Mouse (Mus musculus): ENCODE data around the gene Gdap2. TPM values are rescaled to one million over a fixed set of nuclear protein-coding genes. Genes with fewer than 3 reads are reported as not detected.

Gdap2 gene
- polyA plus RNA-seq, 1 experiment from 2014 or later: 40.5 TPM

GRCm38 (mm10) chr3:100189861-100190260 is 27.7 kb downstream of the Gdap2 start:
- no peaks in the 10 kb centered on the region for H3K9me3 ChIP-seq
- no peak overlapping the region for H3K4me2 ChIP-seq (replicated peaks)
- 82% methylated on average over 11 of the region's 11 CpGs for WGBS
- H3K27ac ChIP-seq: no peak overlapping the region
- H3K27me3 ChIP-seq: no peaks in the 10 kb centered on the region
- no peaks in the 10 kb centered on the region for H3K4me1 ChIP-seq (replicated peaks)
- H3K9ac ChIP-seq (replicated peaks): no peak overlapping the region
- H3K4me3 ChIP-seq (replicated peaks): no peak overlapping the region
- H3K36me3 ChIP-seq: peaks cover 65% of the 10 kb centered on the region
- peak; percentile 78 for ATAC-seq

GRCm38 (mm10) chr3:100194210-100194609 is 32.0 kb downstream of the Gdap2 start:
- no peak overlapping the region for H3K27ac ChIP-seq
- H3K9ac ChIP-seq (replicated peaks): no peak overlapping the region
- 76% methylated on average over 5 of the region's 5 CpGs for WGBS
- no peak overlapping the region for H3K4me2 ChIP-seq (replicated peaks)
- H3K36me3 ChIP-seq: peaks cover 59% of the 10 kb centered on the region
- no peaks in the 10 kb centered on the region for H3K27me3 ChIP-seq
- ATAC-seq: no peak
- no peak overlapping the region for H3K4me3 ChIP-seq (replicated peaks)
- no peaks in the 10 kb centered on the region for H3K4me1 ChIP-seq (replicated peaks)
- no peaks in the 10 kb centered on the region for H3K9me3 ChIP-seq

DNA sequence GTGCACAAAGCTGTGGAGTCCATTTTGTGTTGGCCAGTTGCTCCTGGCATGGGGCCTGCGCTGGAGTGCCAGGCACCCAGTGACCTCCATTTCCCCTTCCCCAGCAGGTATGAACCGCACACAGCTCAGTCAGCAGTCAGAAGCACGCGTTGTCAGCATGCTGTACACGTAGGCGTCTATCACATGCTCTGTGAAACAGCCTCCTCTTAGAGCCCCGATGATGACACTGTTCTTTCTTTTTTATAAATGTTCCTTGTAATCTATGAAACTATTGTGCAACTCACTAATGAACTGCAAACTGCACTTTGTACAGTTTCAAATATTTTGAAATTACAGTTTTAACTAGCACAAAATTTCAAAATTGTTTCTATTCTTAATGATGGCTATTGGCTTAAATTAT is 39.4 kb downstream of the Gdap2 start:
- WGBS: 96% methylated on average over 7 of the region's 7 CpGs
- peaks cover 73% of the 10 kb centered on the region for H3K36me3 ChIP-seq
- no peaks in the 10 kb centered on the region for H3K4me1 ChIP-seq (replicated peaks)
- H3K9ac ChIP-seq (replicated peaks): no peak overlapping the region
- H3K4me3 ChIP-seq (replicated peaks): no peak overlapping the region
- no peak overlapping the region for H3K4me2 ChIP-seq (replicated peaks)
- ATAC-seq: no peak
- H3K27me3 ChIP-seq: no peaks in the 10 kb centered on the region
- H3K27ac ChIP-seq: no peak overlapping the region
- H3K9me3 ChIP-seq: no peaks in the 10 kb centered on the region

- no peaks in the 10 kb centered on the region for H3K27me3 ChIP-seq
- H3K27ac ChIP-seq: no peak overlapping the region
- peaks cover 49% of the 10 kb centered on the region for H3K36me3 ChIP-seq
- H3K9me3 ChIP-seq: no peaks in the 10 kb centered on the region
- ATAC-seq: no peak
- H3K9ac ChIP-seq (replicated peaks): no peak overlapping the region
- no peak overlapping the region for H3K4me2 ChIP-seq (replicated peaks)
- no peaks in the 10 kb centered on the region for H3K4me1 ChIP-seq (replicated peaks)
- 63% methylated on average over 1 of the region's 1 CpGs for WGBS
- no peak overlapping the region for H3K4me3 ChIP-seq (replicated peaks)
Observed at GRCm38 (mm10) chr3:100206973-100207372, 44.8 kb downstream of the Gdap2 start.

GRCm38 (mm10) chr3:100215469-100215868 is 53.3 kb downstream of the Gdap2 start:
- Histone ChIP-seq H3K4me3 (replicated peaks) (no peak overlapping the region), H3K4me1 (replicated peaks) (no peaks in the 10 kb centered on the region), H3K4me2 (replicated peaks) (no peak overlapping the region), H3K36me3 (no peaks in the 10 kb centered on the region), H3K27ac (no peak overlapping the region), H3K27me3 (no peaks in the 10 kb centered on the region), H3K9me3 (no peaks in the 10 kb centered on the region), H3K9ac (replicated peaks) (no peak overlapping the region)
- ATAC-seq: no peak
- WGBS: 89% methylated on average over 5 of the region's 5 CpGs

DNA sequence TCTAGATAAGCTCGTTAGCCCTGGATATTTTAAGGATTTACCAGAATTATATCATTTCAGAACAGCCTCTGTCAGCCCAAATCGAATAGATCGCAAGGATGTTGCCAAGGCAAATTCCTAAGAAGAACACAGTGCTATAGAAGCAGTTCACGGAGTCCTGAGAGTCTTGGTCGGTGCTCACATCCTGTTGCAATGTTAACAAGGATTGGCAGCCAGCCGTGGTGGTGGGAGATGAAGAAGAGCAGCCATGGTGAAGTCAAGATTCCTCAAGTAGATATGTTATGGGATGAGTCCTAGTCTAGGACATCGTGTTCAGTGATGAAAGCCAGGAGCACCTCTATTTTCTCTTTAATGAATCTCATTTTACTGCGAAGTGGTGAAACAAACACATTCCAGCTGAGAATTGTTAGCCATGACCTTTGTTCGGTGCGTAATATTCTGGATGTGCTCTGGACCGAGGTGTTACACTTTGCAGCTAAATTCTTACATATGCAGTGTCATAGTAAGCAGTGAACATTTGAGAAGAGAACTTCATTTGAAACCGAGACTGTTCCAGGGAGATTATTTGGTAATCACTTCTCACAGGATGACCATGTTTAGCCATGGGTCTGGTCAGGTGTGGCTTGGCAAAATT is 63.3 kb downstream of the Gdap2 start:
- no peak for ATAC-seq
- H3K4me1 ChIP-seq (replicated peaks): no peaks in the 10 kb centered on the region
- no peak overlapping the region for H3K4me3 ChIP-seq (replicated peaks)
- 91% methylated on average over 12 of the region's 12 CpGs for WGBS
- H3K36me3 ChIP-seq: no peaks in the 10 kb centered on the region
- H3K27me3 ChIP-seq: no peaks in the 10 kb centered on the region
- no peak overlapping the region for H3K9ac ChIP-seq (replicated peaks)
- H3K27ac ChIP-seq: no peak overlapping the region
- H3K9me3 ChIP-seq: no peaks in the 10 kb centered on the region
- no peak overlapping the region for H3K4me2 ChIP-seq (replicated peaks)

DNA sequence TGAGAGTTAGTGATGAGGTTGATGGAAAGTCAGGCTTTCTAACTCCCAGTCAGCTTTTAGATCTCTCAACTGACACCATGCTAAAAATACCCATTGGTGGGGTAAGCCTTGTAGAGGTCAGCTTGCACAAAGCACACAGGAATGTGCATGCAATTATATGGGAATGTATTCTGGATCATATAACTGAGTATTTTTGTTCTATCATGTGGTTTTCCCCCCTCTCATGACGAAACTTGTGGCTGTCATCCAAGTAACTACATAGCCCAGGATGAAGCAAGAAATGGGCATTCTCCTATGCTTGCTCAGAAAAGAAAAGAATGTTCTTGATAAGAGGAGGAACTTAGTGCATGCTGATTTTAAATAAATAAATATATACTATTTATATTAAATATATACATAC is 65.3 kb downstream of the Gdap2 start:
- no peak overlapping the region for H3K4me2 ChIP-seq (replicated peaks)
- H3K36me3 ChIP-seq: no peaks in the 10 kb centered on the region
- ATAC-seq: no peak
- H3K27me3 ChIP-seq: no peaks in the 10 kb centered on the region
- H3K27ac ChIP-seq: no peak overlapping the region
- H3K9ac ChIP-seq (replicated peaks): no peak overlapping the region
- H3K4me3 ChIP-seq (replicated peaks): no peak overlapping the region
- H3K4me1 ChIP-seq (replicated peaks): no peaks in the 10 kb centered on the region
- WGBS: 78% methylated on average over 1 of the region's 1 CpGs
- no peaks in the 10 kb centered on the region for H3K9me3 ChIP-seq

GRCm38 (mm10) chr3:100228981-100229380 is 66.8 kb downstream of the Gdap2 start:
- ATAC-seq: no peak
- H3K27me3 ChIP-seq: no peaks in the 10 kb centered on the region
- no peaks in the 10 kb centered on the region for H3K36me3 ChIP-seq
- H3K27ac ChIP-seq: no peak overlapping the region
- no peaks in the 10 kb centered on the region for H3K9me3 ChIP-seq
- H3K9ac ChIP-seq (replicated peaks): no peak overlapping the region
- H3K4me2 ChIP-seq (replicated peaks): no peak overlapping the region
- no peaks in the 10 kb centered on the region for H3K4me1 ChIP-seq (replicated peaks)
- H3K4me3 ChIP-seq (replicated peaks): no peak overlapping the region
- 90% methylated on average over 3 of the region's 3 CpGs for WGBS

- H3K4me3 ChIP-seq (replicated peaks): no peak overlapping the region
- no peaks in the 10 kb centered on the region for H3K36me3 ChIP-seq
- no peaks in the 10 kb centered on the region for H3K27me3 ChIP-seq
- no peaks in the 10 kb centered on the region for H3K9me3 ChIP-seq
- H3K4me1 ChIP-seq (replicated peaks): no peaks in the 10 kb centered on the region
- no peak overlapping the region for H3K27ac ChIP-seq
- H3K9ac ChIP-seq (replicated peaks): no peak overlapping the region
- ATAC-seq: no peak
- H3K4me2 ChIP-seq (replicated peaks): no peak overlapping the region
Observed at GRCm38 (mm10) chr3:100236725-100237436, 74.7 kb downstream of the Gdap2 start.

DNA sequence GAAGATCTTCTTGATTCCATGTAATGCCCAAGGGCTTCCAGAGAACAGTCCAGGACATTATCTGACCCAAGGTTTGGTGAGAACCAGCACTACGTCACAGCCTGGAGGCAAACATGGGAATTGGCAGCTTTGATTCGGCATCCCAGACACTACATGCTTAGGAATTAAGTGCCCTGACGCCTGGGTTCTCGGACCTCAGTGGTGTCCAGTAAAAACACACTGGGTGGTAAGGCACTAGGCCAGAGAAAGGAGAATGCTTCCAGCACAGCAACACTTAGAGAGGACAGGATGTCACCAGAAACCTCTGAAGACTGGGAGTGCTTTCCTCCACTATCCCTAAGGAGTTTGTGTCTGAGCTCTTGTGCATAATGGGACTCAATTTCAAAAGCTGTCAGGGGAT is 80.0 kb downstream of the Gdap2 start:
- H3K4me3 ChIP-seq (replicated peaks): no peak overlapping the region
- H3K4me1 ChIP-seq (replicated peaks): no peaks in the 10 kb centered on the region
- no peaks in the 10 kb centered on the region for H3K36me3 ChIP-seq
- H3K27ac ChIP-seq: no peak overlapping the region
- no peak overlapping the region for H3K9ac ChIP-seq (replicated peaks)
- H3K27me3 ChIP-seq: no peaks in the 10 kb centered on the region
- no peak for ATAC-seq
- H3K9me3 ChIP-seq: no peaks in the 10 kb centered on the region
- 92% methylated on average over 4 of the region's 4 CpGs for whole genome bisulfite sequencing
- no peak overlapping the region for H3K4me2 ChIP-seq (replicated peaks)

DNA sequence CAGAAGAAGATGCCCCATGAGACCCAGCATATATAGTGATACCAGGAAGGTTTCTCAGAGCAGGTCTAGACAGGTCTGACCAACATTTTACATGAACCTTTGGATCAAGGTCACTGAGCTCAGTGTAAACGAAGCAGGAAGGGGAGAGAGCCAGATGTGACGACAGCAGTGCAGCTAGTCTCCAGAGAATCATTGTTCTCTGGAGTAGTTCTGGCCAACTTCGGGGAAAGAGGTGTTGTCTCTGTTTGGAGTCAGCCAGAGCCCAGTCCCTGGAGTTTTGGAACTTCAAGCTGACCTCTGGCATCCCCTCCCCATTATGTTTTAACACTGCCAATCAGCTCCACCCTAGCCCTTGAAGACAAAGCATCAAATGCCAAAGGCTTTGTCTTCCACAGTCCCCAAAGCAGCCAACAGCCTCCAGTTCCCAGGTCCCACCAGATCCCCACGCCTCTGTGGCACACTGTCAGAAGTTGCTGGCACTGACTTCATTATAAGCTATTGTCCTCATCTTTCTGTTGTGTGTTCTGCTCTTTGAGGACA is 84.2 kb downstream of the Gdap2 start:
- Histone ChIP-seq H3K9ac (replicated peaks) (no peak overlapping the region), H3K4me2 (replicated peaks) (no peak overlapping the region), H3K9me3 (no peaks in the 10 kb centered on the region), H3K27me3 (no peaks in the 10 kb centered on the region), H3K27ac (no peak overlapping the region), H3K4me1 (replicated peaks) (no peaks in the 10 kb centered on the region), H3K4me3 (replicated peaks) (no peak overlapping the region), H3K36me3 (no peaks in the 10 kb centered on the region)
- ATAC-seq: no peak
- 67% methylated on average over 4 of the region's 4 CpGs for WGBS

Data from midbrain, embryonic 13.5 days (tissue).